Mouse (Mus musculus): Measurements from ENCODE around the gene Il19. TPM values are rescaled to one million over a fixed set of nuclear protein-coding genes. Genes with fewer than 3 reads are reported as not detected.

Il19 gene
- not detected in 2 replicates for polyA plus RNA-seq (2015; fragmentation: Nextera tagmentation; extraction: Ambion mirVana)

DNA sequence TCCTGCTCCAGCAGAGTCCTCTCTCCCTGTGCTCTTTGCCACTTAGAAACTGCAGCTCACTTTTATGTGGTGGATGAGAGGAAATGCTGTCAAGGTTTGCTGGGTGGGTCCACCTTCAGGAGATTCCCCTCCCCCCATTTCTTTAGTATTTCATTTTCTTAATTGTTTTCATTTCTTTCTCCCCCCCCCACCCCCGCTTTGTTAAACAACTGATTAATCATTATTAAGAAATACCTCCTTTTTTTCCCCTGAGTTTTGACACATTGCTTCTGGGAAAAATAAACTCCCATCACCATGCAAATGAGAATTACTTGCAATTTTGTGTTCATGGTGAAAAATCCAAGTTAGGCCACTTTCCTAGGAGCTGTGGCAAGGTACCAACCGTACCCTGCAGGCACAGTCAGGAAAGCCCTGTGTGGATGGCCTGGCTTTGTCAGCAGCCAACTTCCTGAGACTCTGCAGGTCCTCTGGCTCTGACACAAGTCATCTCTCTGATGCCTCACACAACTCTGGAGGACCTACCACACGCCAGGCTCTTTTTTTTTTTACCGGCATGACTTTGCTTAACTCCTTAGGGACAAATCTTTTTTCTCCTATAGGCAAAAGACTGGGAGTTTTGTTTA, at the start of gene Il19:
TSS of gene Il19 (minus strand) at position 51 of the 623 bp plus-strand sequence.
- WGBS: 77% methylated on average over 4 of the region's 4 CpGs
- Histone ChIP-seq H3K4me3 (replicated peaks; ENCODE audit: low read length) (no peak within 1 kb of the TSS), H3K4me1 (replicated peaks; ENCODE audit: control insufficient read depth, insufficient read depth, low read length) (peaks cover 4% of the 10 kb centered on the region; the same call in 1 of the 2 replicates), H3K36me3 (ENCODE audit: control insufficient read depth, insufficient read depth) (no peaks in the 10 kb centered on the region), H3K27ac (ENCODE audit: low read length) (no peak within 1 kb of the TSS), H3K27me3 (replicated peaks; ENCODE audit: control insufficient read depth, insufficient read depth, low read length) (no peaks in the 10 kb centered on the region), H3K4me2 (ENCODE audit: low read length) (no peak within 1 kb of the TSS), H3K9ac (replicated peaks; ENCODE audit: low read depth, low read length) (no peak within 1 kb of the TSS), H3K9me3 (ENCODE audit: control insufficient read depth, low read length) (no peaks in the 10 kb centered on the region)
- no peak for ATAC-seq

DNA sequence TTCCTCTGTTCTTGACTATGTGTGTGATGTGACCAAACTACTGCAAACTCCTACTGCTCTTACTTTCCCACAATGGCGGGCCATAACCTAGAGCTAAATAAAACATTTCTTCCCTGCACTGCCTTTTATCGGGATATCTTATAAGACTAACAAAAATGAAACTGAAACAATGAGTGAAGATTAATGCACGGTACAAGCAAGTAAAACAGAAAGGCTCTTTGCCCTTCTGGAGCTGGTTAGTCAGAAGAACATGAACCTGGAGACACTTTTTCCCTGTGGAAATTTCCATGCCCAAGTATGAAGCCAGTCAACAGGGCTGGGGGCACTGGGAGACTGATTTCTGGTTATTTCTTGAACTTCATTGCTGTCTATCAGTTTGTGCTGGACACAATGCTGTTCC, 49.4 kb upstream of the Il19 start:
- no peak overlapping the region for H3K4me2 ChIP-seq (ENCODE audit: low read length)
- no peak for ATAC-seq
- no peaks in the 10 kb centered on the region for H3K4me1 ChIP-seq (replicated peaks; ENCODE audit: control insufficient read depth, insufficient read depth, low read length)
- no peaks in the 10 kb centered on the region for H3K36me3 ChIP-seq (ENCODE audit: control insufficient read depth, insufficient read depth)
- H3K27me3 ChIP-seq (replicated peaks; ENCODE audit: control insufficient read depth, insufficient read depth, low read length): no peaks in the 10 kb centered on the region
- 89% methylated on average over 3 of the region's 3 CpGs for WGBS
- no peak overlapping the region for H3K9ac ChIP-seq (replicated peaks; ENCODE audit: low read depth, low read length)
- no peaks in the 10 kb centered on the region for H3K9me3 ChIP-seq (ENCODE audit: control insufficient read depth, low read length)
- H3K4me3 ChIP-seq (replicated peaks; ENCODE audit: low read length): no peak overlapping the region
- no peak overlapping the region for H3K27ac ChIP-seq (ENCODE audit: low read length)

DNA sequence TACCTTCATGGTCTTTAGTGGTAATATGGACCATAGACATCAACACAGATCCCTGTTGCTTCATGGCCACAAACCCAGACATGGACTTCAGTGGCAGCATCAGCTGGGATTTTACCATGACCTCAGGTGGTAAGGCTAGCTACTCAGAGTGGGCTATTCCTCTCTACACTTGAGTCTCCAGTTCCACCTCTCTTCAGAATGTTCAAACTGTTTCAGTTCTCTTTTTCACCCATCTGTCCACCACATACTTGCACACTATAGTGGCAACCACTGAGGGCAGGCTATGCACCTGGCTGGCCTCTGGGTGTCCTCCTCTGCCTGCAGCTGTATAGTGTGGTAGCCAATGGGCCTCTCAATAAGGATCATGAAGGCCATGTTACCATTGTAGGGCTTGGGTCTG, 47.5 kb upstream of the Il19 start:
- no peak overlapping the region for H3K4me3 ChIP-seq (replicated peaks; ENCODE audit: low read length)
- H3K36me3 ChIP-seq (ENCODE audit: control insufficient read depth, insufficient read depth): no peaks in the 10 kb centered on the region
- no peaks in the 10 kb centered on the region for H3K27me3 ChIP-seq (replicated peaks; ENCODE audit: control insufficient read depth, insufficient read depth, low read length)
- H3K9me3 ChIP-seq (ENCODE audit: control insufficient read depth, low read length): no peaks in the 10 kb centered on the region
- H3K4me1 ChIP-seq (replicated peaks; ENCODE audit: control insufficient read depth, insufficient read depth, low read length): no peaks in the 10 kb centered on the region
- H3K27ac ChIP-seq (ENCODE audit: low read length): no peak overlapping the region
- H3K9ac ChIP-seq (replicated peaks; ENCODE audit: low read depth, low read length): no peak overlapping the region
- ATAC-seq: no peak
- no peak overlapping the region for H3K4me2 ChIP-seq (ENCODE audit: low read length)

DNA sequence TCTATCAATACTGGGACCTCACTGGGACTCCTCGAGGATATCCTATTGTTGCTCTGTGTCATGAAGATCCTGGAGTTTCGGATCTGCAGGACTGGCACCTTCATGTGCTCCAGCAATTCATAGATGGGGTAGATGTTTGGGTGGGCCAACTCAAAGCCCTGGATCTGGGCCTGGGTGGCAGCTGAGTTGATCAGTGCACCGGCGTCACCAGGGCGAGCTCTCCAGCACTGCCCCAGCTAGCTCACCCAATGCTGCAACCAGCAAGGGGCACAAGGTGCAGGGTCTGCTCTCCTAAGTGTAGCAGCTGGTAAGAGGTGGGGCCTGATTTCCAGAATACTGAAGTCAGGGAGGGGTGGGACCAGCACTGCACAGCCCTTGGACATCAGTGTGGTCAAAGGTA, 47.1 kb upstream of the Il19 start:
- Histone ChIP-seq H3K4me1 (replicated peaks; ENCODE audit: control insufficient read depth, insufficient read depth, low read length) (no peaks in the 10 kb centered on the region), H3K27ac (ENCODE audit: low read length) (no peak overlapping the region), H3K4me2 (ENCODE audit: low read length) (no peak overlapping the region), H3K36me3 (ENCODE audit: control insufficient read depth, insufficient read depth) (no peaks in the 10 kb centered on the region), H3K27me3 (replicated peaks; ENCODE audit: control insufficient read depth, insufficient read depth, low read length) (no peaks in the 10 kb centered on the region), H3K9me3 (ENCODE audit: control insufficient read depth, low read length) (no peaks in the 10 kb centered on the region), H3K4me3 (replicated peaks; ENCODE audit: low read length) (no peak overlapping the region), H3K9ac (replicated peaks; ENCODE audit: low read depth, low read length) (no peak overlapping the region)
- 92% methylated on average over 5 of the region's 5 CpGs for WGBS
- ATAC-seq: no peak

DNA sequence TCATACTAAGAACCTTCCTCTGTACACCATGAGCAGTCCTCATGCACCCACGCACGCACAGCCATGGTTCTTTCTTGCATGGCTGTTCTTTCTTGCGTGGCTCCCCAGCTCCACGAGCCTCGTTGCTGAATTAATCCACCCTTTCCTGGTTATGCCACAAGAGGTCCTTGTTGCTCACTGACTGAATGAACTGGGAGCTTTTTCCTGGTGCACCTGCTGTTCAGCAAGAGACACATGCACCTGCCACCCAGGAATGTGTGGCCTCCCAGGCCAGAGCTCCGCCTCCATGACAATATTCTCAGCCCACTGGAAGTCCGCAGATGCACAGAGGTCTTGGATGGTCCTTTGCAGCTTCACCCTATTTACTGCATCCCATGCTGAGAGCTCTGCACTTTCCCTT, 44.5 kb upstream of the Il19 start:
- ATAC-seq: no peak
- WGBS: 56% methylated on average over 7 of the region's 7 CpGs
- Histone ChIP-seq H3K27ac (ENCODE audit: low read length) (no peak overlapping the region), H3K36me3 (ENCODE audit: control insufficient read depth, insufficient read depth) (no peaks in the 10 kb centered on the region), H3K4me2 (ENCODE audit: low read length) (no peak overlapping the region), H3K27me3 (replicated peaks; ENCODE audit: control insufficient read depth, insufficient read depth, low read length) (no peaks in the 10 kb centered on the region), H3K9ac (replicated peaks; ENCODE audit: low read depth, low read length) (no peak overlapping the region), H3K4me3 (replicated peaks; ENCODE audit: low read length) (no peak overlapping the region), H3K4me1 (replicated peaks; ENCODE audit: control insufficient read depth, insufficient read depth, low read length) (no peaks in the 10 kb centered on the region), H3K9me3 (ENCODE audit: control insufficient read depth, low read length) (no peaks in the 10 kb centered on the region)

DNA sequence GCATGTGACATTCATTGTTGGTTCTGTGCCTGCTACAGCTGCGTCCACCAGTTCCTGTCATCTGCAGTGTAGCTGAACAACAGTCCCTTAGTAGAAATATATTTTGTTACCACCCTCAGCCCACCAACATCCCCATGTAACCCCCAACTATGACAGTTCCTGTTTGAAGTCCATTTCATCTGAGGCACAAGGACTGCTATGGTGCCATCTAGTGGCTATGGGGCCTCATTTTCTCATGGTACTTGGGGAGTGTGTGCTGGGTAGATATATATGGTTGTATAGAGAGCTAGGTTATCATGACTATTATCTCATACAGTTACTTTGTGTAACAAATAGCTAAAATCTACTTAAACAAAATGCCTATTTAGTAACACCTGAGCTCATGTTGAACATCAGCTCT, 39.5 kb upstream of the Il19 start:
- Histone ChIP-seq H3K36me3 (ENCODE audit: control insufficient read depth, insufficient read depth) (no peaks in the 10 kb centered on the region), H3K9ac (replicated peaks; ENCODE audit: low read depth, low read length) (no peak overlapping the region), H3K4me3 (replicated peaks; ENCODE audit: low read length) (no peak overlapping the region), H3K4me2 (ENCODE audit: low read length) (no peak overlapping the region), H3K4me1 (replicated peaks; ENCODE audit: control insufficient read depth, insufficient read depth, low read length) (no peaks in the 10 kb centered on the region), H3K27ac (ENCODE audit: low read length) (no peak overlapping the region), H3K9me3 (ENCODE audit: control insufficient read depth, low read length) (no peaks in the 10 kb centered on the region), H3K27me3 (replicated peaks; ENCODE audit: control insufficient read depth, insufficient read depth, low read length) (no peaks in the 10 kb centered on the region)
- WGBS: 71% methylated on average over 1 of the region's 1 CpGs
- ATAC-seq: no peak

DNA sequence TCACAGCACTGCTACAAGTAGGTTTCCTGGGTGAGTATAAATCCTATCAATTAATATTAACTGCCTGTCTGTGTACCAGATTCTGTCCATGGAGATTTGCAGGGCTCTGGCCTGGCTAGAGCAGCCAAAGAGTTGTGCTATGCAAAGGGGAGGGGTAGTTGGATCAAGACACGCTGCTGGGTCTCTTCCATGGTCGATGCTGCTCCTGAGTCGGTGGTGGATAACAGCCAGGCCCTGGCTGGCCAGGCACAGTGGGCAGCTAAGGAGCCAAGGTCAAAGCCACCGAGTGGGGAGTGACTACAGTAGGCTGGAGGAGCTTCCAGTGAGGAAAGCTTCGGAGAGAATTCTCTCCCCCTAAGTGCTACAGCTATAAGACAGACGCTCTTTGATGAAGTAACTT, 24.0 kb upstream of the Il19 start:
- no peak for ATAC-seq
- H3K9me3 ChIP-seq (ENCODE audit: control insufficient read depth, low read length): no peaks in the 10 kb centered on the region
- no peak overlapping the region for H3K4me2 ChIP-seq (ENCODE audit: low read length)
- H3K4me1 ChIP-seq (replicated peaks; ENCODE audit: control insufficient read depth, insufficient read depth, low read length): no peaks in the 10 kb centered on the region
- WGBS: 79% methylated on average over 6 of the region's 6 CpGs
- H3K27me3 ChIP-seq (replicated peaks; ENCODE audit: control insufficient read depth, insufficient read depth, low read length): no peaks in the 10 kb centered on the region
- H3K36me3 ChIP-seq (ENCODE audit: control insufficient read depth, insufficient read depth): no peaks in the 10 kb centered on the region
- H3K27ac ChIP-seq (ENCODE audit: low read length): no peak overlapping the region
- H3K4me3 ChIP-seq (replicated peaks; ENCODE audit: low read length): no peak overlapping the region
- no peak overlapping the region for H3K9ac ChIP-seq (replicated peaks; ENCODE audit: low read depth, low read length)

DNA sequence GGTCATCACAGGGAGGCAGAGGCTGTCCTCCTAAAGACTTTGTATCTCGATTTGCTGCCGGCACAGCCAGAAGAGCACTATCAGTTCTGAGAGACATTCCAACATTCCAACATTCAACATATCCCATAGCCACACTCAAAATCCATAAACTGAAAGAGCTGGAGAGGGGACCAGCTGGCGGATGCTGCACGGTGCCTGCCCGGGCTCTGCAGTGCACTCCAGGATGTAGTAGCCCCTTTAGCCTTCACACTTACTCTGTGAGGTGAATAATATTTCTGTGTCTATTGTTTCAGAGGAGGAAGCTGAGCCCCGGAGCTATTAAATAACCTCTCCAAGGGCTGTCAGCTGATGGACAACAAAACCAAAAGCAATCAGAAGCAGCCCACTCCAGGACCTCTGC, 7.0 kb upstream of the Il19 start:
- H3K9me3 ChIP-seq (ENCODE audit: control insufficient read depth, low read length): no peaks in the 10 kb centered on the region
- H3K9ac ChIP-seq (replicated peaks; ENCODE audit: low read depth, low read length): no peak overlapping the region
- ATAC-seq: no peak
- H3K4me3 ChIP-seq (replicated peaks; ENCODE audit: low read length): no peak overlapping the region
- no peak overlapping the region for H3K27ac ChIP-seq (ENCODE audit: low read length)
- 72% methylated on average over 6 of the region's 6 CpGs for WGBS
- no peaks in the 10 kb centered on the region for H3K27me3 ChIP-seq (replicated peaks; ENCODE audit: control insufficient read depth, insufficient read depth, low read length)
- no peaks in the 10 kb centered on the region for H3K36me3 ChIP-seq (ENCODE audit: control insufficient read depth, insufficient read depth)
- no peaks in the 10 kb centered on the region; the same call in 1 of the 2 replicates for H3K4me1 ChIP-seq (replicated peaks; ENCODE audit: control insufficient read depth, insufficient read depth, low read length)
- H3K4me2 ChIP-seq (ENCODE audit: low read length): no peak overlapping the region

DNA sequence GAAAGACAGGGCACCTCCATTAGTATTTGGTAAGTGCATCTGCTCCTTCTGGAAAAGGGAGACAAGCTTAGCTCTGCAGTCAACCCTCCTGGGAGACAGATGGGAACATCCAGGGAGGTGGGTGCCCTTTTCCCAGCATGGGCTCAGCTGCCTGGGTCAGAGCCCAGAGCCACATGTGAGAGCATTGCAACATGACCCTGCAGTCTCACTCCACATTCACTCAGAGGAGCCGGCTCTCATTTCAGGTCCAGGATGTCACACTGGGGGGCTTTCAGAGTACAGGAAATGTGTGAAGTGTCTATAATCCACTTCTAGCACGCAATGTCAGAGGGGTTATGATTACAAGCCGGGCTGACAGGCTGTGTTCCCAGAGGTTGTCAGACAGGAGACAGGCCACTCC, 1.9 kb upstream of the Il19 start:
- ATAC-seq: 0 out of 2 replicates have a peak, but pooled peaks have one; percentile 15
- Histone ChIP-seq H3K4me2 (ENCODE audit: low read length) (no peak overlapping the region), H3K36me3 (ENCODE audit: control insufficient read depth, insufficient read depth) (no peaks in the 10 kb centered on the region), H3K4me1 (replicated peaks; ENCODE audit: control insufficient read depth, insufficient read depth, low read length) (peaks cover 4% of the 10 kb centered on the region; the same call in 1 of the 2 replicates), H3K4me3 (replicated peaks; ENCODE audit: low read length) (no peak overlapping the region), H3K27me3 (replicated peaks; ENCODE audit: control insufficient read depth, insufficient read depth, low read length) (no peaks in the 10 kb centered on the region), H3K9ac (replicated peaks; ENCODE audit: low read depth, low read length) (no peak overlapping the region), H3K27ac (ENCODE audit: low read length) (no peak overlapping the region), H3K9me3 (ENCODE audit: control insufficient read depth, low read length) (no peaks in the 10 kb centered on the region)
- WGBS: 57% methylated on average over 3 of the region's 3 CpGs

DNA sequence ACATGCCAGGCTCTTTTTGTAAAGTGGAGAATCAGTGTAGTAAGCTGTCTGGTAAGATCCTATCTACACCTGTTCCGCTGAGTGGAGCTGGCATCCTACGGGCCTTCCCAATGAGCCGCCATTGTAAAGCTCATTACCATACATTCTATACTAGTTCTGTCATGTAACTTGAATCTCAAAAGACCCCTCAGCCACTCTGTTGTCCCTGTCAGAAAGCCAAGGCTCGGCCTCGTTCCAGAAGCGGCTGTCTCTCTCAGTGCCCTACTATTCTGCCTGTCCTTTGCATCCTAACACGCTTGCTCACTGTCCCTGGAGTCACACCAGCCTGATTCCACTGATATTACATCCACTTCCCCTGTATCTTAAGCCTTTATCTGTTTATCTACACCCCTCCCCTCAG, 1.7 kb downstream of the Il19 start:
- 39% methylated on average over 7 of the region's 7 CpGs for whole genome bisulfite sequencing

More for the DNA sequence above, 1.7 kb downstream of the Il19 start:
- Histone ChIP-seq H3K36me3 (ENCODE audit: control insufficient read depth, insufficient read depth) (no peaks in the 10 kb centered on the region), H3K27me3 (replicated peaks; ENCODE audit: control insufficient read depth, insufficient read depth, low read length) (no peaks in the 10 kb centered on the region), H3K27ac (ENCODE audit: low read length) (no peak overlapping the region), H3K9me3 (ENCODE audit: control insufficient read depth, low read length) (no peaks in the 10 kb centered on the region), H3K4me2 (ENCODE audit: low read length) (no peak overlapping the region), H3K9ac (replicated peaks; ENCODE audit: low read depth, low read length) (no peak overlapping the region), H3K4me3 (replicated peaks; ENCODE audit: low read length) (no peak overlapping the region), H3K4me1 (replicated peaks; ENCODE audit: control insufficient read depth, insufficient read depth, low read length) (peaks cover 4% of the 10 kb centered on the region; the same call in 1 of the 2 replicates)
- ATAC-seq: 0 out of 2 replicates have a peak, but pooled peaks have one; percentile 10
